Mouse (Mus musculus) telencephalon, adult 2 months (tissue): Measurements from ENCODE around the gene Rxra.

Experiments
- DNase-seq: peaks from one replicate; pipeline ENCODE4 v3.0.0-alpha.2; 2011; ENCODE audit warnings: low read depth, low spot score

Gene Rxra

DNA sequence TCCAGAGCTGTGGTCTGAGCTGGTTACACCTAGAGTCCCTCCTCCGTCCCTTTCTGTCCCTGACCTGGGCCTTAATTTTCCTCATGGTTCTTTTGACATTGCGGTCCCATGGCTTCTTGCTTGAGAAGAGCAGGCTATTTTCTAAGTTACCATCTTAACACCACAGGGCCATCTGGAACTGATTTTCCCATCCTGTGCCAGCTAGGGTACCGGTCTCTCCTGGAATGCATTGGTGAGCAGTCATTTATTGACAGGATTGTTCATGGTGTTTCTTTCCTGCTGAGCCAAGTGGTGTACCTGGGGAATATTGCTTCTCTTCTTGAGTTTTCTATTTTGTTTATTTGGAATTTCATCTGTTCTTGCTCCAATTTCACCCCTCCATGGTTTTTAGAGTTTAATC, 131.4 kb downstream of the Rxra start:
- DNase-seq = no peak

DNA sequence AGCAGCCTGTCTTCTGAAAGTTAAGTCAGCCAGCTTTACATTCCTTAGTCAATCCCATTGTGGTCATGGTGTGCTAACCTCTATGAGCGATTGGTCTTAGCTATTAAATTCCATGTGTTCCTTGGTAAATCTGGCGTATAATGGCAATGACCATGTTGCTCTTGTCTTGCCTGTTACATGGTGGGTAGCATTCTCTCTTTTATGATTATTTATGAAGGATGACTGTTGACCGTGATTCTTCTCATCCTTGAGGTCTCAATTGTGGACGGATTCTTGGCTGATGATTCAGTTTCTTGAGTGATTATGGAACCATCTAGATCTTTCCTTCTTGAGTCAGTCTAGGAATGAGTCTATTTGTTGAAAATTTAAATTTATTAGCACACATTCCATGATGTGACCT, 133.7 kb downstream of the Rxra start:
- DNase-seq = no peak
